Mouse (Mus musculus) liver, postnatal 0 days (tissue): ENCODE measurements at regions not wholly inside any gene's neighbourhood (a gene's known extent, or its start where the extent isn't known, plus 50 kb on each side); places are given as distances from the start of the nearest gene placed in this dataset.

Experiments
- CTCF ChIP-seq: sonication (generic); IDR thresholded peaks from 2 replicates; pipeline ENCODE4 v1.5.1; 2016; ENCODE audit warnings: antibody characterized with exemption, low read depth
- EP300 ChIP-seq: IDR thresholded peaks from 2 replicates; pipeline ENCODE4 v1.6.1; 2016; ENCODE audit warnings: antibody characterized with exemption, low read depth, mild to moderate bottlenecking

DNA sequence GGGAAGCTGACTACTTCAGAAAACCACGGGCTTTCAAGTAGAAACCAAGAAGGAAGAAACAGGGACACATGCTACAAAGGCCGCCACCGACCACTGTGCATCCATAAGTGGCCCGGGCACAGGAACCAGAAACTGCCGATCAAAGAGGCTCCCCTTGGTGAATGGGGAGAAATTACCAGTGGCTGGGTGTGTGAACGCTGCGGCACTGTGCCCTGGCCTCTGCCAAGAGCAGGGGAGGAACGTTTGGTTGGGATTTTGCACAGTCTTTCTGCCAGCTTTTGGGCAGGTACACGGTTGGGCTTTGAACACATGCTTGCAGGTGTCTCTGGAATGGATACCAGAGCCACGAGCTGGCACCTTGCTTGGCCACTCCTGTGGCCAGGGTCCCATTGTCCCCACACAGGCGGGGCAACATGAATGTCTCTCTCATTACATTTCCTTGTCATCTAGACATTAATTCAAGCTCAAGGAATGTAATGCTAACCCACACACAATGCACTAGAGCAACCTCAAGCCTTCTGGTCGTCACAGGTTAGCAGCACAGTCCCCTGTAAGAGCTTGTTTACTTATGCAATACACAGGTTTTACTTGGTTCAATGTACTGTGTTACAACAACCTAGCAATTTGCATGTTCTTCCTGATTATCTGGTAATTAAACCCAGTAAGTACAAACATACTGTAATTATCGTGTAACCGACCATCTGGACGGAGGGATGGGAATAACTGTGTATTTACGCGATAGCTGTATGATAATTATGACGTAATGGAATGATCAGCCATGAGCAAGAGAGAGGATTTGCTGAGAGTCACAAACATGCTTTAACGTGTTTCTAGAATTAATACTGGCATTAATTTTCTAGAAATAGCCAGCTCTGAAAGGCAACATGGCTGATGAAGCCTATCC, 90.9 kb upstream of the Sall1 start:
- TF ChIP-seq CTCF (no peak), EP300 (no peak)
